Mouse (Mus musculus) spleen, adult 18-20 months (tissue): ENCODE data around the gene Usf3.

ENCODE experiments used
- DNase-seq, 2 experiments: peaks; one replicate each; pipeline ENCODE4 v3.0.0; 2022; ENCODE audit warnings: mixed read lengths in 2 of 2

The Usf3 gene

DNA sequence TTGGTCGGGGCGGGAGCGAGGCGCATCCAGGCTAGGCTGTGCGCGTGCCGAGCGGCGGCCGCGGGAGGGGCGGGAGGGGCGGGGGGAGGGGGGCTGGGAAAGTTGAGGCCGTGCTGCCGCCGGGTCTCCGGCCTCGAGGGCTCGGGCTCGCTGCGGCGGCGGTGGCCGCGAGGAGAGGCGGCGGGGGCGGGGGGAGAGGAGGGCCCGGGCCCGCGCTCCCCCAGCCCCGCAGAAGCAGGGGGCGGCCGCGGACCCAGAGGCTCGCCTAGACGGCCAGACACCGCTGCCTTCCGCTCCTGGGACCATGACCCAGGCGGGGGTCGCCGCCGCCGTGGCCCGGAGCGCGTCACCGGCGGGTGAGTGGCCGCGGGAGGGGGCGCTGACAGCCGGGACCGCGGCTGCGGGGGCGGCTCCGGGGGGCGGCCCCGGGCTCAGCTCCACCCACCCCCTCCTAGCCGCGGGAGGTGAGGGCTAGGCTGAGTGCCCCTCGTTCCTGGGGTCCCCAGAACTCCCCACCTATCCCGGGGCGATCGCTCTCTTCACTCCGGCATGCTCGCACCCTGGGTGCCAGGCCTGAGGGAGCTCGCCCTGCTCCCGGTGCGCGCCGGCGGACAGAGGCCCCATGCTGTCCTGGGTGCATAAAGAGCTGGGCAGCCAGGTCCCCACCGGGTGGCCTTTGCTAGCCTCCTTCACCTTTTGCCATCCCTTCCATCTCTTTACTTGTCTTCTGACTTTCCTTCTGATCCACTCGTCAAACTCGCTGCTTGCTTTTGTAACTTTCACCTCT, at the start of gene Usf3:
Usf3 (plus strand) TSS at position 92 of the 787 bp plus-strand sequence.
- peak; percentile 61 to 66 for DNase-seq

- DNase-seq = no peak
Measured at GRCm38 (mm10) chr16:44123786-44124185, 49.3 kb upstream of the Usf3 start.

DNA sequence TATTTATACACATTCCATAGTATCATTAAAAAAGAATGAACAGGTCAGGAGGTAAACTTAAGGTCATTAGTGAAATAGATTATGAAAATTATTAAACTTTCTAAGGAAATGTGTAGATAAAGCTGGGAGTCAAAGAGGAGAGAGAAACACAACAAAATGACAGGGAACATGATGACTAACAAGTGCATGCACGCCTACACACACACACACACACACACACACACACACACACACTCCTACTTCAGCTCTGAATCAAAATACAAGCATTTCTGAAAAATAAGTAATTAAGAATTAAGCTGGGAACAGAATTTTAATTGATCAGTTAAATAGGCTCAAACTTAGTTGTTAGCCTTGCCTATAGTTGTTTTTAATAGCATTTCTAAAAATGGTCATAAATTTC, 48.3 kb upstream of the Usf3 start:
- DNase-seq = no peak

GRCm38 (mm10) chr16:44125436-44125835, 47.6 kb upstream of the Usf3 start:
- no peak for DNase-seq

- DNase-seq = no peak
Measured at GRCm38 (mm10) chr16:44126437-44126836, 46.6 kb upstream of the Usf3 start.

- DNase-seq = no peak
Measured at GRCm38 (mm10) chr16:44132300-44132699, 40.7 kb upstream of the Usf3 start.

- DNase-seq = no peak
Measured at GRCm38 (mm10) chr16:44133187-44133586, 39.9 kb upstream of the Usf3 start.

DNA sequence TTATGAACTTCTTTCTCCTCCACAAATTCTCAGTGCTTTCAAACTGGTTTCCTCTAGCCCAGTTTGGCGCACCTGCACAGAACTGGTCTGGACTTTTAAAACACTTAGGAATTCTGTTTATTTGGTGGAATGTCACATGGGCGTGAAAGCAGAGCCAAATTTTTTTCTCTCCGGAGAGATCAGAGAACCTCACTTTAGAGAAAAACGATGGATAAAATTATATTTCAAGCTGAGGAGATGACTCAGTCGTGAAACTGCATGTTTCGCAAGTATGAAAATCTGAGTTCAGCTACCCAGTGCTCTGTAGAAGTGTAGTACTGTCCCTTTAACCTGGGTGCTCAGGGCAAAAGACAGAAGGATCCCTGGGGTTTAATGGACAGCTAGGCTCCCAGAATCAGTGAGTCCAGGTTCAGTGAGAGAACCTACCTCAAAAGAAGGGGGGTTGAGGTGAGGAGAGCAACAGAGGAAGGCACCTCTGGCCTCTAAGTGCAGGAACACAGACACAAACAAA, 36.5 kb upstream of the Usf3 start:
- DNase-seq = no peak

DNA sequence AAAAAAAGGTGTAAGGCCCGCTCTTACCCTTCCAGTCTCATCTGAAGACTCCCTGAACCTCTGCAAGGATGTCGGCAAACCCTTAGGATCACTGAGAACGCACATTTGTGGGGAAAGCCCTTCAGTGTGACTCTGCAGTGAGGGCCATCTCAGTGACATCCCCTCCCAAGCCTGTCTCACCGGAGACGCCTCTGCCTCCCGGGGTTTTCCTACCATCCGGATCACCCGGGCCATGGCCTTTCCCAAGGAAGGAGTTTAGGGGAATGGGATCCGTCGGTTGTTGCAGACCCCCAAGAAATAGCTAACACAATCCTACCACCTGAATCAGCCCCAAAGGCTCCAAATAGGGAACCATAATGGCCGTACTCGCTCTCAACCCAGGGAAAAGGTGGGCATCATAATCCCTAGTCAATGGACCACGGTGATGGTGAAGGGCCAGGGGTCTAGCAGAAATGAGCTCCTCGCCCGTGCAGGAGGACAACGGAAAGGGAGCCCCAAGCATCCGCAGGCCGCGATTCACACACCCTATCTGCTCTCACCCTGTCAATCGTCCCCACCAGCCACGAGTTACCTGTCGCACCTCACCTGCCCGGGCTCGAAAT, 34.6 kb upstream of the Usf3 start:
- peak in 1 of 2 experiments; percentile 18 for DNase-seq

DNA sequence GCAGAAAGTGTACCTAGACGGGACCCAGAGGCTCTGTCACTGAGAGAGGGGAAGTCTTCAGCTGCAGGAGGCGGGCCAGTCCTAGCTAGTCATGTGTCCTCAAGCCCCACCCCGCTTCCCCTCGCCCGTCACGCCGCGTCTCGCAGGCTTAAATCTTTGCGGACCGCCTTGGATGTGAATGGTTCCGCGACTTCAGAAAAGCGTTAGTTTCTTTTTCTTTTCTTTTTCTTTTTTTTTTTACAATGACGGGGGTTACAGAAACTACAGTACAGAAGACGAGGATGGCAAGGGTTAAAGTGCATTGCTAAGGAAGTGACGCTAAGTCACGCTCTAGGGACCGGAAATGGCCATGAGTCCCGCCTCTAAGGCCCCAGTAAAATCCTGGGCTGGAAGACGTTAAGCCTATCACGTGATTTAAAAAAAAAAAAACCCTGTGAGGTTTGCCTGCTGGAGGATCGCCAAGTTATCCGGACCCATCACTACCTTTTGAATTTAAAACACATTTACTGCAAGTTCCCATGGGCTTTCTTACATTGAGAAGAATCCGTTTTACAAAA, 34.0 kb upstream of the Usf3 start:
- peak; percentile 76 to 78 for DNase-seq

DNA sequence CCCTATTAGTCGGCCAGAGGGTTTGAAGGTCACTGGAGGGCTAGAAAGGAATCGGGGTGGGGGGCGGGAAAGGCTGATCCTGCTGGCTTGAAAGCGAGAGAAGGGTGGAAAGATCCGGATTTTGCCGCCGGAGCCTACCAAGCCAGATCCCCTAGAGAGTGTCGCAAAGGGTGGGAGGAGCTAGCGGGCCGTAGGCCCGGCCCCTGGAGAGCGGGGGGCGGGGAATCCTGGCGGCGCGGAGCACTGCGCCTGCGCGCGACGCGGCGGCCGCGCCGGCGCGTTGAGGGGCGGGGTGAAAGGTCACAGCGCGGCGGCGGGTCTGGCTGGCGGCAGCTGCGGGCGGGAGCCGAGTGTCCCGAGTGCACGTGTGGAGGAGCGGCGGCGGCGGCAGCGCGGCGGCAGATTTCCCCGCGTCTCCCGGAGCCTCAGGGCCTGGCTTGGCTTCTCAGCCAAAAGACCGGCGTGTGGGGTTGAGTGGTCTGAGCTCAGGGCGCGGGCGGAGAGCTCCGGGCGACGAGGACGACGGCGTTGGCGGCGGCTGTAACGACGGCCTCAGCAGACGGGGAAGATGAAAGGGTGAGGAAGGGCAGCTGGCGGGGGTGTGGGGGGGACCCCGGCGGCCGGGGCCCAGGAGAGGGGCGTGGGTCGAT, 33.4 kb upstream of the Usf3 start, which contains the start of the genes Atp6v1a and Naa50:
Atp6v1a (minus strand) TSS at position 170 of the 650 bp plus-strand sequence.
Naa50 (plus strand) TSS at position 295 of the 650 bp plus-strand sequence.
- DNase-seq = peak; percentile 89 to 90

GRCm38 (mm10) chr16:44140186-44140787, 32.8 kb upstream of the Usf3 start:
- DNase-seq = peak; percentile 54 to 62

DNA sequence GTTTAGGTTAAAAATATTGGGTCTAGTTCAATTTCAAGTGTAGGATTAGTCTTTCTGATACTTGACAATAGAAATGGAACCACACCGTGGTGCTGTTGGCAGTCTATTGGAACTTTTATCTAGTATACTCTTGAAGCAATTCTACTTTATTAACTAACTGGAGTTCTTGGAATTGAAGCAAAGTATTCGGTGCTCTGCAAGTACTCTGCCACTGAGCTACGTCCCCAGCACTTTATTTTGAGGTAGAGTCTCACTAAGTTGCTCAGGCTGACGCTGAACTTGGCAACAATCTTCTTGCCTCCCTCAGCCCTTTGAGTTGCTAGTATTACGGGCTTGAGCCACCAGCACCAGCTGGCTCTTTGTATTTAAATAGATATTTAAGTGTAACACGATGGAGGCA, 31.6 kb upstream of the Usf3 start:
- no peak for DNase-seq

GRCm38 (mm10) chr16:44149002-44149767, 23.9 kb upstream of the Usf3 start:
- DNase-seq = no peak

- no peak for DNase-seq
Measured at GRCm38 (mm10) chr16:44154497-44155057, 18.5 kb upstream of the Usf3 start.

DNA sequence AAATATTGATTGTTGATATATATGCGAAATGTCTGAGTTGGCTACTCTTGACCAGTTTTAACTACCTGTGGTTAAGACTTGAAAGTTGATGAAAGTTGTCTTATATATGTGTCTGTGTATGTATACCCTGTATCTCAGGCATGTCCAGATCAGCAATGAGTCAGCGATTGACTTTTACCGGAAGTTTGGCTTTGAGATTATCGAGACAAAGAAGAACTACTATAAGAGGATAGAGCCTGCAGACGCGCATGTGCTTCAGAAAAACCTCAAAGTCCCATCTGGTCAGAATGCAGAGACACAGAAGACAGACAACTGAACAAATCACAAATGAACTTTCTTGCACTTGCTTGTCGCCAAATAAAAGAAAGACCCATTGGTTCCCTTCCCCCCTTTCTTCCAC, 13.7 kb upstream of the Usf3 start:
- no peak for DNase-seq

GRCm38 (mm10) chr16:44163831-44164230, 9.2 kb upstream of the Usf3 start:
- no peak for DNase-seq

DNA sequence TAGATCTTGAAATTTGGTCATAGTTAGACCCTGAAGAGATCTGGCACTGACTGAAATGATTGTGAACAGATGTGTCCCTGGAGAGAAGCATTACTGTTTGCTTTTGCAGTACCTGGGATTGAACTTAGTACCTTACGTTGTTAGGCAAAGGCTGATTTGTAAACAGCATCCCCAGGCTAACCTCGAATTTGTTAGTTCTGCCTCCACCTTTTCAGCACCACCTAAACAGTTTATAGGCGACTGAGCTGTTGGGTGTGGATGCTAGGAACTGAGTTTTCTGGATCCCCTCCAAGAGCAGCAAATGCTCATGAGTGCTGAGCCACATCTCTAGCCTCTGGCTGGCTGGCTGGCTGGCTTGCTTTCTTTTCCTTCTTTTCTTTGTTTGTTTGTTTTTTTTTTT, 7.9 kb upstream of the Usf3 start:
- no peak for DNase-seq

- DNase-seq = no peak
Measured at GRCm38 (mm10) chr16:44168990-44169389, 4.1 kb upstream of the Usf3 start.

DNA sequence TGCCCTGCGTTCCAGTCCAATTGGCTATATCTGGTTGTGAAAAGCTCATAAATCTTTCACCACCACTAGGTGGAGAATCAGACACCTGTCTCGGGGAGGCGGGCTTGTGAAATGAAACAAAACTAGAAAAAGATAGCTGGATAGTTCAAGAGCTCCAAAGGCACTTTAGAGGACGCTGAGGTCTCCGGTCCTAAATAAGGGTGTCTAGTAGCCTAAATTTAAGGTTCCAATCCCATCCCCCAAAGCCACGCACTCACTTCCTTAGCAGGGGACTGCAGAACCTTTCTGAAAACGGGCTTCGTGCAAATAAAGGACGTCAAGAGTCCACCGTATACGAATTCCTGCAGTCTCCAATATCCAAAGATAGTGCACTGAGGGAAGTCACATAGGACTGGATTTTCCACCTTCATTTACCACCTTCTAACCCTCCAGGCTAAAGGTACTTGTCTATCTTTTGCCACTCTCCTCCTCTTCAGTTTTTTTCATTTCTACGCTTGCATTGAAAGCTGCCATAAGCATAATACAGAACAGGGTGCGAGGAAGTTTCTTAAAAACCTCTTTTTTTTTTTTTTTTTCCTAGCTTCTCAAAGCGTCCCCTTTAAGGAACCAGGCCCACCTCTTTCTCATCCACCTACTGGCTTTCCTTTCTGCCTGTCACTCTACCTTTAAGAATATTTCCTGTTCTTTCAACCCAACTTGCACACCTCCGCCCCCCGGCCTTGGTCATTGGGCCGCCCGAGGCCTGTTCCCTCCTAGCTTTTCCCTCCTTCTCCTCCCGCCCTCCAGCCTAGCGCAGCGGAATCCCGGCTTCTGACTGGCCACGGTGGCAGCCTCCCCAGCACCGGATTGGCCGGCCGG, 520 bp upstream of the Usf3 start:
- DNase-seq = peak; percentile 90 to 98
